Mouse (Mus musculus) testis, adult 2 months (tissue): Measurements from ENCODE around the gene Mxd3.

Experiments
- CTCF ChIP-seq: fragments of 200-500 bp; IDR thresholded peaks from 2 replicates; pipeline ENCODE4 v1.5.1; 2012; ENCODE audit warnings: low read depth, mild to moderate bottlenecking, inconsistent platforms, low read length, moderate library complexity; ENCODE audit not compliant: control insufficient read depth, insufficient read depth, insufficient replicate concordance
- POLR2A ChIP-seq: fragments of 200-500 bp; IDR thresholded peaks from 2 replicates; pipeline ENCODE4 v1.6.1; 2012; ENCODE audit warnings: low read depth, mild to moderate bottlenecking, inconsistent platforms, low read length, moderate library complexity; ENCODE audit not compliant: control insufficient read depth

GRCm38 (mm10) chr13:55369531-55370114 is 40.0 kb upstream of the Mxd3 start, which contains the start of gene Rgs14:
- TF ChIP-seq CTCF (no peak), POLR2A (no peak)
